ENCODE assay signal across 8 mouse cellular contexts in genomic region chrX:8175504-8176385, GRCm38 (mm10). TPM values are rescaled to one million over a fixed set of nuclear protein-coding genes. Genes with fewer than 3 reads are reported as not detected.
A peak's percentile ranks its signal among the peaks of the same experiment; 100 is the strongest.
DNase-seq lines count a peak whose midpoint lies in the region; ATAC-seq lines count a peak whose summit lies in the region.

TSS of gene Tbc1d25 (minus strand) at chrX:8176181.

- peak; percentile 89 to 95 for DNase-seq in adrenal gland, adult (ENCODE audit: inconsistent age in 2 of 2, low spot score in 1 of 2)
- peak; percentile 89 for DNase-seq in embryo, embryonic 10.5 days (ENCODE audit: low spot score)
- peak; percentile 83 for DNase-seq in gastrocnemius, postnatal 14 days
- peak; percentile 84 for DNase-seq in intestine, embryonic 14.5 days (ENCODE audit: low spot score)
- DNase-seq in left cerebral cortex, postnatal 14 days (ENCODE audit: low spot score in 2 of 2) = peak; percentile 82 to 83
- peak; percentile 87 for DNase-seq in mesoderm, embryonic 11.5 days (ENCODE audit: low read depth, low spot score)
- peak; percentile 78 to 81 for DNase-seq in right cerebral cortex, postnatal 36 days (ENCODE audit: low spot score in 2 of 2)
- DNase-seq in yolk sac, embryonic 10.5 days (ENCODE audit: low spot score) = peak; percentile 87

- H3K36me3 ChIP-seq in intestine, embryonic 14.5 days (ENCODE audit: control insufficient read depth, insufficient read depth, low read length) = no peaks in the 10 kb centered on the region

- intact Hi-C loops in gastrocnemius, postnatal 14 days (cut with DNase I; ENCODE audit: low total_unique reads) = no loop called here
- intact Hi-C loops in left cerebral cortex, postnatal 14 days (cut with DNase I) = no loop called here

- H3K27me3 ChIP-seq in intestine, embryonic 14.5 days (replicated peaks; ENCODE audit: control insufficient read depth, insufficient read depth, low read length) = no peaks in the 10 kb centered on the region

- peak within 1 kb of the TSS; percentile 44 for H3K9ac ChIP-seq in intestine, embryonic 14.5 days (ENCODE audit: low read length)

- no peaks in the 10 kb centered on the region for H3K9me3 ChIP-seq in intestine, embryonic 14.5 days (ENCODE audit: control insufficient read depth, low read length)

- peak within 1 kb of the TSS; percentile 52 for H3K4me2 ChIP-seq in intestine, embryonic 14.5 days (ENCODE audit: low read length)

- no peaks in the 10 kb centered on the region for H3K4me1 ChIP-seq in intestine, embryonic 14.5 days (replicated peaks; ENCODE audit: control insufficient read depth, insufficient read depth, low read length)

- 0 out of 2 replicates have a peak within 1 kb of the TSS, but pooled peaks have one; percentile 22 for H3K27ac ChIP-seq in intestine, embryonic 14.5 days (ENCODE audit: low read depth)

- peak; percentile 98 for ATAC-seq in intestine, embryonic 14.5 days (replicated peaks; ENCODE audit: low FRiP score, low TSS enrichment, low read depth)

- WGBS in intestine, embryonic 14.5 days = 10% methylated on average over 55 of the region's 56 CpGs

- peak within 1 kb of the TSS; percentile 55 for H3K4me3 ChIP-seq in intestine, embryonic 14.5 days (ENCODE audit: low read depth, low read length)

RNA-seq across cellular contexts. Expression of gene Tbc1d25, which starts in this region (rescaled TPM):
- 1 to 10 TPM; 2.5 to 3.7 TPM for total RNA-seq in gastrocnemius, postnatal 14 days (2021)
- 13.2 and 14.3 TPM in 2 replicates for polyA plus RNA-seq in intestine, embryonic 14.5 days (2014; fragmentation: Nextera tagmentation; extraction: Ambion mirVana)
- 10 to 100 TPM; 15.7 to 16.3 TPM for total RNA-seq in left cerebral cortex, postnatal 14 days (2021)

Comparison
In these comparisons a context has a peak if more than half of its experiments do, and no peak if none do; other contexts are left out.
1. Peak in every context shown above with its lines: DNase-seq, ATAC-seq, H3K4me3 ChIP-seq and H3K27ac ChIP-seq.